Mouse (Mus musculus): ENCODE measurements around the gene Cyb5r4. TPM values are rescaled to one million over a fixed set of nuclear protein-coding genes. Genes with fewer than 3 reads are reported as not detected.
"Not testable (repeated sequence)": the region's sequence is repeated elsewhere in the genome, so short reads cannot be mapped to it uniquely, and the experiment has no call there.

Cyb5r4 gene
- total RNA-seq, 1 experiment: 27.9 TPM

DNA sequence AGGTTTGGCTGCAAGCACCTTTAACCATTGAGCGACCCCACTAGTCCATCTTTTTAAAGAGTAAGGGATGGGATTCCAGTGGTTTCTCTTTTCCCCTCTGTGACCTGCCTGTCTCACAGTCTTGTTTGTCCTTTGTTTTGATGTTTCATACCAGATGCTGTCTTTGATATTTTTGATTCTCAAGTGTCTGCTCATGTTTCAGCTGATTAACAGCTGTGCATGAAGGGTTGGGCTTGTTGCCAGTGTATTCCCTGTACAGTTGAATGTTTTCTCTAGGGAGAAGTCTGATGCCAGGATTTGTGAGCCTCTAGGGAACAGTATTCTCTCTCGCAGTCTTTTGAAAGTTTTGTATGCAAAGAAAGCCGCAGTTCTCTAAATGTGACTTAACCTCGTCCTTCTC is 27.6 kb downstream of the Cyb5r4 start:
- Histone ChIP-seq H3K27ac (ENCODE audit: insufficient read depth, low read depth, low read length, poor library complexity, severe bottlenecking) (no peak overlapping the region), H3K36me3 (ENCODE audit: control insufficient read depth, insufficient read depth, low read length, poor library complexity, severe bottlenecking) (no peaks in the 10 kb centered on the region), H3K9ac (ENCODE audit: insufficient read depth, low read depth, low read length, poor library complexity, severe bottlenecking) (no peak overlapping the region), H3K4me1 (ENCODE audit: control insufficient read depth in 2 of 2, insufficient read depth in 2 of 2, low read length in 2 of 2, poor library complexity in 1 of 2) (no peaks in the 10 kb centered on the region), H3K4me3 (ENCODE audit: insufficient read depth in 1 of 2, low read depth in 1 of 2, low read length in 2 of 2, poor library complexity in 1 of 2, severe bottlenecking in 1 of 2) (no peak overlapping the region), H3K9me3 (ENCODE audit: control insufficient read depth, insufficient read depth, low read depth, low read length) (no peaks in the 10 kb centered on the region)
- no peak for DNase-seq (ENCODE audit: low read depth, low spot score)
- TF ChIP-seq ZNF384 (IDR thresholded peaks at IDR 0.05; ENCODE audit: low read depth, low read length): no peak
- no peak for TF ChIP-seq ZC3H11A (IDR thresholded peaks at IDR 0.05; ENCODE audit: borderline replicate concordance, low read depth, low read length)
- no peak for TF ChIP-seq CHD2 (IDR thresholded peaks at IDR 0.05; ENCODE audit: low read depth, low read length)
- TF ChIP-seq MAFK (IDR thresholded peaks at IDR 0.05; ENCODE audit: insufficient read depth, low read depth, low read length): no peak
- no peak for TF ChIP-seq HCFC1 (IDR thresholded peaks at IDR 0.05; ENCODE audit: borderline replicate concordance, insufficient read depth, low read length)
- in situ Hi-C loops (cut with MboI; ENCODE audit: low sequenced_read_pairs in 2 of 2, unreplicated experiment in 2 of 2): no loop called here

DNA sequence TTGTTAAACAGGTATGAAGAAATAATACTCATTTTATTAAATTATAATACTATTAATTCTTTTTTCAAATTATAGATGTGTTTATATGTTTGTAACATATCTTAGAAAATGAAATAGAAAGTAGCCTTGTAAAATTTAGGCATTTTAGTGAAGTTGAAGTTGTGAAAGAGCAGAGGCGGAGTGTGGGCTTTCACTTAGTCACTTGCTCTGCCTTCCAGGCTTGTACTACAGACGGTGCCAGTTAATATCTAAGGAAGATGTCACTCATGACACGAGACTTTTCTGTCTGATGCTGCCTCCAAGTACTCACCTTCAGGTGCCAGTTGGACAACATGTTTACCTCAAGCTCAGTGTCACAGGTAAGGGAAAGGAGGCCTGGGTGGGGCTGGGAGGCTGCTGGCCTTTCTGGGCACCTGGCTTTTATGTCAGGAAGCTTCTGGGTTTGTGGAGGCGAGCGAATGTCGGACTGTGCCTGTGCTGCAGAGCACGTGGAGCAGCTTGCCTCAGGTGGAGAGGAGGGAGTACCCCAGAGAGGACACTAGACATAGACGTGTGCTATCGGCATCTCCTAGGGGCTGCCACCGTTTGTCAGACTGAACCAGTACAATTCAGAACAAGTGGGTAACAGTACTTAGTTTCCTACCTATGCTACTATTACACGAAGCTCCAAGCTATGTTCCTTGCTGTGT is 33.9 kb downstream of the Cyb5r4 start:
- Histone ChIP-seq H3K4me1 (ENCODE audit: control insufficient read depth in 2 of 2, insufficient read depth in 2 of 2, low read length in 2 of 2, poor library complexity in 1 of 2) (no peaks in the 10 kb centered on the region), H3K27ac (ENCODE audit: insufficient read depth, low read depth, low read length, poor library complexity, severe bottlenecking) (no peak overlapping the region), H3K9me3 (ENCODE audit: control insufficient read depth, insufficient read depth, low read depth, low read length) (no peaks in the 10 kb centered on the region), H3K9ac (ENCODE audit: insufficient read depth, low read depth, low read length, poor library complexity, severe bottlenecking) (no peak overlapping the region), H3K4me3 (ENCODE audit: insufficient read depth in 1 of 2, low read depth in 1 of 2, low read length in 2 of 2, poor library complexity in 1 of 2, severe bottlenecking in 1 of 2) (no peak overlapping the region), H3K36me3 (ENCODE audit: control insufficient read depth, insufficient read depth, low read length, poor library complexity, severe bottlenecking) (0 out of 2 replicates have a peak, but pooled peaks cover 4% of the 10 kb centered on the region)
- in situ Hi-C loops (cut with MboI; ENCODE audit: low sequenced_read_pairs in 2 of 2, unreplicated experiment in 2 of 2): no loop called here
- no peak for TF ChIP-seq CHD2 (IDR thresholded peaks at IDR 0.05; ENCODE audit: low read depth, low read length)
- TF ChIP-seq ZC3H11A (IDR thresholded peaks at IDR 0.05; ENCODE audit: borderline replicate concordance, low read depth, low read length): no peak
- TF ChIP-seq ZNF384 (IDR thresholded peaks at IDR 0.05; ENCODE audit: low read depth, low read length): no peak
- no peak for TF ChIP-seq MAFK (IDR thresholded peaks at IDR 0.05; ENCODE audit: insufficient read depth, low read depth, low read length)
- TF ChIP-seq HCFC1 (IDR thresholded peaks at IDR 0.05; ENCODE audit: borderline replicate concordance, insufficient read depth, low read length): no peak
- DNase-seq (ENCODE audit: low read depth, low spot score): no peak

DNA sequence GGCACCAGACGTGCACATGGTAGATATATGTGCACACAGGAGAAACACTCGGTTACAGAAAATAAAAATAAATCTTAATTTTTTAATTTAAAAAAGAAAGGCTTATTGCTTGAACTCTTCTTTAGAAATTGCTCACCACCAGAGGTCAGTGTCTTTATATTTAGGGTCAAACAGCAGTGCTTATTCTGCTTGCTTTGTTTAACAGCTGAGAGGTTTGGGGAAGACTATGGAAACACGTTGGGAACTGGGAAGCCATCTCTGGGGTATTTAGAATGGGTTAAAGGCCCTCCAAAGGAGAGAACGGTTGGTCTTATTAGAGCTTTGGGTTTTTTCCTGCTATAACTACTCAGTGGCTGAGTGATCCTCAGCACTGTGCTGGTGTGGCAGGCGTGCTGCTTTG is 40.5 kb downstream of the Cyb5r4 start:
- Histone ChIP-seq H3K36me3 (ENCODE audit: control insufficient read depth, insufficient read depth, low read length, poor library complexity, severe bottlenecking) (0 out of 2 replicates have a peak, but pooled peaks cover 4% of the 10 kb centered on the region), H3K4me1 (ENCODE audit: control insufficient read depth in 2 of 2, insufficient read depth in 2 of 2, low read length in 2 of 2, poor library complexity in 1 of 2) (no peaks in the 10 kb centered on the region), H3K4me3 (ENCODE audit: insufficient read depth in 1 of 2, low read depth in 1 of 2, low read length in 2 of 2, poor library complexity in 1 of 2, severe bottlenecking in 1 of 2) (no peak overlapping the region), H3K27ac (ENCODE audit: insufficient read depth, low read depth, low read length, poor library complexity, severe bottlenecking) (no peak overlapping the region), H3K9ac (ENCODE audit: insufficient read depth, low read depth, low read length, poor library complexity, severe bottlenecking) (no peak overlapping the region), H3K9me3 (ENCODE audit: control insufficient read depth, insufficient read depth, low read depth, low read length) (no peaks in the 10 kb centered on the region)
- TF ChIP-seq MAFK (IDR thresholded peaks at IDR 0.05; ENCODE audit: insufficient read depth, low read depth, low read length) (no peak), ZNF384 (IDR thresholded peaks at IDR 0.05; ENCODE audit: low read depth, low read length) (no peak), CHD2 (IDR thresholded peaks at IDR 0.05; ENCODE audit: low read depth, low read length) (no peak)
- DNase-seq (ENCODE audit: low read depth, low spot score): no peak
- in situ Hi-C loops (cut with MboI; ENCODE audit: low sequenced_read_pairs in 2 of 2, unreplicated experiment in 2 of 2): no loop called here

DNA sequence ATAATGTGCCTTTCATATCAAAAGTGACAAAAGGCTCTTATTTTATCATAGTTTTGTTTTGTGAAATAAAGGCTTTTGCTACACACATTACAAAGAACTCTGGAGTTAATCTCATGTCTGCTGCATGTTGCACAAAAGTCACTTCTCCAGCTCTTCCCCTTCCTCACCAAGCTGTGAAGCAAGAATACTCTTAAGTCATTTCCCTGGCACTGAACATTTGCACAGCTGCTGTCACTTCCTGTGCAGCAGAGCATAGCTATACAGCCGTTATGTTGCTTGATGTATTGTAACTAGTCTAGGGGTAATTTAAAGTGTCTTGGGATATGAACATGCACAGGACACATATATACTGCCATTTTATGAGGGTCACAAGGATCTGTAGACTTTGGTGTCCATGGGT is 46.3 kb downstream of the Cyb5r4 start:
- DNase-seq (ENCODE audit: low read depth, low spot score): no peak
- H3K4me1 ChIP-seq (ENCODE audit: control insufficient read depth in 2 of 2, insufficient read depth in 2 of 2, low read length in 2 of 2, poor library complexity in 1 of 2): no peaks in the 10 kb centered on the region
- H3K27ac ChIP-seq (ENCODE audit: insufficient read depth, low read depth, low read length, poor library complexity, severe bottlenecking): no peak overlapping the region
- H3K9me3 ChIP-seq (ENCODE audit: control insufficient read depth, insufficient read depth, low read depth, low read length): no peaks in the 10 kb centered on the region
- TF ChIP-seq HCFC1 (IDR thresholded peaks at IDR 0.05; ENCODE audit: borderline replicate concordance, insufficient read depth, low read length) (no peak), MAFK (IDR thresholded peaks at IDR 0.05; ENCODE audit: insufficient read depth, low read depth, low read length) (no peak), ZNF384 (IDR thresholded peaks at IDR 0.05; ENCODE audit: low read depth, low read length) (no peak), CHD2 (IDR thresholded peaks at IDR 0.05; ENCODE audit: low read depth, low read length) (no peak), ZC3H11A (IDR thresholded peaks at IDR 0.05; ENCODE audit: borderline replicate concordance, low read depth, low read length) (no peak)
- no peak overlapping the region for H3K4me3 ChIP-seq (ENCODE audit: insufficient read depth in 1 of 2, low read depth in 1 of 2, low read length in 2 of 2, poor library complexity in 1 of 2, severe bottlenecking in 1 of 2)
- peaks cover 3% of the 10 kb centered on the region; the same call in 1 of the 2 replicates for H3K36me3 ChIP-seq (ENCODE audit: control insufficient read depth, insufficient read depth, low read length, poor library complexity, severe bottlenecking)
- in situ Hi-C loops (cut with MboI; ENCODE audit: low sequenced_read_pairs in 2 of 2, unreplicated experiment in 2 of 2): no loop called here
- H3K9ac ChIP-seq (ENCODE audit: insufficient read depth, low read depth, low read length, poor library complexity, severe bottlenecking): no peak overlapping the region

DNA sequence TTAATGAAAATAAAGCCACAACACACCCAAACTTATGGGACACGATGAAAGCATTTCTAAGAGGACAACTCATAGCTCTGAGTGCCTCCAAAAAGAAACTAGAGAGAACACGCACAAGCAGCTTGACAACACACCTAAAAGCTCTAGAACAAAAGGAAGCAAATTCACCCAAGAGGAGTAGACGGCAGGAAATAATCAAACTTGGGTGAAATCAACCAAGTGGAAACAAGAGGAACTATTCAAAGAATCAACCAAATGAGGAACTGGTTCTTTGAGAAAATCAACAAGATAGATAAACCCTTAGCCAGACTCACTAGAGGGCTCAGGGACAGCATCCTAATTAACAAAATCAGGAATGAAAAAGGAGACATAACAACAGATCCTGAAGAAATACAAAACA is 49.8 kb downstream of the Cyb5r4 start:
- H3K4me3 ChIP-seq (ENCODE audit: insufficient read depth in 1 of 2, low read depth in 1 of 2, low read length in 2 of 2, poor library complexity in 1 of 2, severe bottlenecking in 1 of 2); DNase-seq (ENCODE audit: low read depth, low spot score); H3K27ac ChIP-seq (ENCODE audit: insufficient read depth, low read depth, low read length, poor library complexity, severe bottlenecking); H3K36me3 ChIP-seq (ENCODE audit: control insufficient read depth, insufficient read depth, low read length, poor library complexity, severe bottlenecking); in situ Hi-C loops (cut with MboI; ENCODE audit: low sequenced_read_pairs in 2 of 2, unreplicated experiment in 2 of 2); H3K9me3 ChIP-seq (ENCODE audit: control insufficient read depth, insufficient read depth, low read depth, low read length); H3K9ac ChIP-seq (ENCODE audit: insufficient read depth, low read depth, low read length, poor library complexity, severe bottlenecking); H3K4me1 ChIP-seq (ENCODE audit: control insufficient read depth in 2 of 2, insufficient read depth in 2 of 2, low read length in 2 of 2, poor library complexity in 1 of 2): not testable (repeated sequence)

All from ES-E14 (cell line).